Mouse (Mus musculus): ENCODE data around the gene Gm10840. TPM values are rescaled to one million over a fixed set of nuclear protein-coding genes. Genes with fewer than 3 reads are reported as not detected.

The Gm10840 gene
- polyA plus RNA-seq, 1 experiment from 2014 or later: not detected

GRCm38 (mm10) chr11:106158081-106158929 lies 2.3 kb upstream of the Gm10840 start:
- Histone ChIP-seq H3K27ac (ENCODE audit: low read length) (peak overlapping the region; percentile 98), H3K36me3 (ENCODE audit: control insufficient read depth, insufficient read depth, low read length) (peaks cover 19% of the 10 kb centered on the region), H3K4me2 (ENCODE audit: low read length) (peak overlapping the region; percentile 93), H3K4me1 (ENCODE audit: control insufficient read depth, insufficient read depth, low read length) (peaks cover 26% of the 10 kb centered on the region), H3K9ac (ENCODE audit: low read depth, low read length) (peak overlapping the region; percentile 96), H3K4me3 (ENCODE audit: low read depth, low read length) (peak overlapping the region; percentile 78), H3K9me3 (replicated peaks; ENCODE audit: control insufficient read depth, low read length, poor library complexity, severe bottlenecking) (no peaks in the 10 kb centered on the region), H3K27me3 (ENCODE audit: control insufficient read depth, insufficient read depth, low read depth, low read length) (no peaks in the 10 kb centered on the region)
- no peak for ATAC-seq
- WGBS: 50% methylated on average over 14 of the region's 14 CpGs

GRCm38 (mm10) chr11:106158930-106159215 lies 1.8 kb upstream of the Gm10840 start:
- Histone ChIP-seq H3K4me2 (ENCODE audit: low read length) (peak overlapping the region; percentile 93), H3K27me3 (ENCODE audit: control insufficient read depth, insufficient read depth, low read depth, low read length) (no peaks in the 10 kb centered on the region), H3K36me3 (ENCODE audit: control insufficient read depth, insufficient read depth, low read length) (peaks cover 24% of the 10 kb centered on the region), H3K27ac (ENCODE audit: low read length) (peak overlapping the region; percentile 98), H3K9ac (ENCODE audit: low read depth, low read length) (peak overlapping the region; percentile 96), H3K4me1 (ENCODE audit: control insufficient read depth, insufficient read depth, low read length) (peaks cover 26% of the 10 kb centered on the region), H3K9me3 (replicated peaks; ENCODE audit: control insufficient read depth, low read length, poor library complexity, severe bottlenecking) (no peaks in the 10 kb centered on the region), H3K4me3 (ENCODE audit: low read depth, low read length) (peak overlapping the region; percentile 78)
- ATAC-seq: peak; percentile 29; the same call in 1 of the 2 replicates
- 36% methylated on average over 9 of the region's 9 CpGs for WGBS

- Histone ChIP-seq H3K4me1 (ENCODE audit: control insufficient read depth, insufficient read depth, low read length) (peaks cover 26% of the 10 kb centered on the region), H3K4me3 (ENCODE audit: low read depth, low read length) (peak overlapping the region; percentile 78), H3K4me2 (ENCODE audit: low read length) (peak overlapping the region; percentile 93), H3K9ac (ENCODE audit: low read depth, low read length) (peak overlapping the region; percentile 96), H3K9me3 (replicated peaks; ENCODE audit: control insufficient read depth, low read length, poor library complexity, severe bottlenecking) (no peaks in the 10 kb centered on the region), H3K27ac (ENCODE audit: low read length) (peak overlapping the region; percentile 98), H3K27me3 (ENCODE audit: control insufficient read depth, insufficient read depth, low read depth, low read length) (no peaks in the 10 kb centered on the region), H3K36me3 (ENCODE audit: control insufficient read depth, insufficient read depth, low read length) (peaks cover 26% of the 10 kb centered on the region)
- WGBS: 2% methylated on average over 24 of the region's 25 CpGs
- ATAC-seq: peak; percentile 59
Observed at GRCm38 (mm10) chr11:106159216-106159920, 1.3 kb upstream of the Gm10840 start.

- Histone ChIP-seq H3K27me3 (ENCODE audit: control insufficient read depth, insufficient read depth, low read depth, low read length) (no peaks in the 10 kb centered on the region), H3K4me3 (ENCODE audit: low read depth, low read length) (peak overlapping the region; percentile 78), H3K4me2 (ENCODE audit: low read length) (peak overlapping the region; percentile 93), H3K9ac (ENCODE audit: low read depth, low read length) (peak overlapping the region; percentile 96), H3K36me3 (ENCODE audit: control insufficient read depth, insufficient read depth, low read length) (peaks cover 23% of the 10 kb centered on the region), H3K9me3 (replicated peaks; ENCODE audit: control insufficient read depth, low read length, poor library complexity, severe bottlenecking) (no peaks in the 10 kb centered on the region), H3K4me1 (ENCODE audit: control insufficient read depth, insufficient read depth, low read length) (peaks cover 26% of the 10 kb centered on the region), H3K27ac (ENCODE audit: low read length) (peak overlapping the region; percentile 98)
- peak; percentile 69 for ATAC-seq
- WGBS: under 1% methylated on average over 50 of the region's 106 CpGs
Observed at GRCm38 (mm10) chr11:106159921-106160840, 469 bp upstream of the Gm10840 start.

- H3K36me3 ChIP-seq (ENCODE audit: control insufficient read depth, insufficient read depth, low read length): peaks cover 16% of the 10 kb centered on the region; the same call in 1 of the 2 replicates
- H3K27me3 ChIP-seq (ENCODE audit: control insufficient read depth, insufficient read depth, low read depth, low read length): no peaks in the 10 kb centered on the region
- 89% methylated on average over 2 of the region's 2 CpGs for WGBS
- no peak overlapping the region for H3K9ac ChIP-seq (ENCODE audit: low read depth, low read length)
- H3K4me2 ChIP-seq (ENCODE audit: low read length): no peak overlapping the region
- H3K4me3 ChIP-seq (ENCODE audit: low read depth, low read length): no peak overlapping the region
- no peak overlapping the region for H3K27ac ChIP-seq (ENCODE audit: low read length)
- no peak for ATAC-seq
- no peaks in the 10 kb centered on the region for H3K9me3 ChIP-seq (replicated peaks; ENCODE audit: control insufficient read depth, low read length, poor library complexity, severe bottlenecking)
- H3K4me1 ChIP-seq (ENCODE audit: control insufficient read depth, insufficient read depth, low read length): peaks cover 26% of the 10 kb centered on the region
Observed at GRCm38 (mm10) chr11:106162237-106162636, 1.6 kb downstream of the Gm10840 start.

- no peak overlapping the region for H3K4me2 ChIP-seq (ENCODE audit: low read length)
- H3K36me3 ChIP-seq (ENCODE audit: control insufficient read depth, insufficient read depth, low read length): peaks cover 16% of the 10 kb centered on the region
- no peak overlapping the region for H3K4me3 ChIP-seq (ENCODE audit: low read depth, low read length)
- H3K4me1 ChIP-seq (ENCODE audit: control insufficient read depth, insufficient read depth, low read length): peaks cover 20% of the 10 kb centered on the region
- H3K27me3 ChIP-seq (ENCODE audit: control insufficient read depth, insufficient read depth, low read depth, low read length): no peaks in the 10 kb centered on the region
- H3K27ac ChIP-seq (ENCODE audit: low read length): 0 out of 2 replicates have a peak overlapping the region, but pooled peaks have one; percentile 13
- 92% methylated on average over 4 of the region's 4 CpGs for WGBS
- H3K9me3 ChIP-seq (replicated peaks; ENCODE audit: control insufficient read depth, low read length, poor library complexity, severe bottlenecking): no peaks in the 10 kb centered on the region
- no peak overlapping the region for H3K9ac ChIP-seq (ENCODE audit: low read depth, low read length)
- no peak for ATAC-seq
Observed at GRCm38 (mm10) chr11:106163546-106163945, 2.9 kb downstream of the Gm10840 start.

GRCm38 (mm10) chr11:106164601-106165180 lies 4.0 kb downstream of the Gm10840 start:
- H3K4me1 ChIP-seq (ENCODE audit: control insufficient read depth, insufficient read depth, low read length): peaks cover 11% of the 10 kb centered on the region
- no peak overlapping the region for H3K9ac ChIP-seq (ENCODE audit: low read depth, low read length)
- H3K27me3 ChIP-seq (ENCODE audit: control insufficient read depth, insufficient read depth, low read depth, low read length): no peaks in the 10 kb centered on the region
- 92% methylated on average over 16 of the region's 16 CpGs for WGBS
- H3K27ac ChIP-seq (ENCODE audit: low read length): no peak overlapping the region
- H3K9me3 ChIP-seq (replicated peaks; ENCODE audit: control insufficient read depth, low read length, poor library complexity, severe bottlenecking): no peaks in the 10 kb centered on the region
- no peak overlapping the region for H3K4me3 ChIP-seq (ENCODE audit: low read depth, low read length)
- H3K4me2 ChIP-seq (ENCODE audit: low read length): no peak overlapping the region
- no peak for ATAC-seq
- H3K36me3 ChIP-seq (ENCODE audit: control insufficient read depth, insufficient read depth, low read length): peaks cover 16% of the 10 kb centered on the region

GRCm38 (mm10) chr11:106167435-106167834 lies 6.8 kb downstream of the Gm10840 start:
- Histone ChIP-seq H3K4me3 (ENCODE audit: low read depth, low read length) (no peak overlapping the region), H3K9ac (ENCODE audit: low read depth, low read length) (no peak overlapping the region), H3K4me2 (ENCODE audit: low read length) (no peak overlapping the region), H3K36me3 (ENCODE audit: control insufficient read depth, insufficient read depth, low read length) (peaks cover 22% of the 10 kb centered on the region), H3K27ac (ENCODE audit: low read length) (no peak overlapping the region), H3K9me3 (replicated peaks; ENCODE audit: control insufficient read depth, low read length, poor library complexity, severe bottlenecking) (no peaks in the 10 kb centered on the region), H3K27me3 (ENCODE audit: control insufficient read depth, insufficient read depth, low read depth, low read length) (no peaks in the 10 kb centered on the region), H3K4me1 (ENCODE audit: control insufficient read depth, insufficient read depth, low read length) (no peaks in the 10 kb centered on the region)
- no peak for ATAC-seq
- WGBS: 86% methylated on average over 5 of the region's 5 CpGs
